Mouse (Mus musculus): ENCODE data around the gene Gjb4.

Gene Gjb4

DNA sequence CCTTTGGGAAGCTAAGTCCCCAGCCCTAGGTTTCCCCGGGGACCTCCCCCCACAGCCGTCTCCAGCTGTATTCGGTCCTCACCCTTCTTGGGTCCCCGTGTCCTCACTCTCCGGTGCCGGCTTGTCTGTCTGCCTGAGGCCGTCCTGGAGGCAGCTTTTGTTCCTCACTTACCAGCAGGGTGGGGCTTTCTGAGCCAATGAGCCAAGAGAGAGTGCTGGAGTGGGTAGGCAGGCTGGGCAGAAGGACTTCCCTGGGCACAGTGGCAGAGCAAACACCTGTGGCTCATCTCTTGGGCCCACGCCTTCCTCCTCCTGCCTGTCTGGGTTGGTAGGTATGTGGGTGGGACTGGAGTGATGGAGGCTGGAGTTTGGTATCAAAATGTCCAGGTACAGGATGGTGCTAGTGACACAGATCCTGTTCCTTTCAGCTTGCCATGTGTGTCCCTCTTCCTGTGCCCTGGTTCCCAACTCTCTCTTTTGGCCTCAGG lies at the start of gene Gjb4:
Gene Gjb4, minus strand, starts transcription at position 131 of the 488 bp plus-strand sequence.
- DNase-seq (ENCODE audit: low read depth, low spot score): no peak

GRCm38 (mm10) chr4:127402614-127403013 lies 48.7 kb upstream of the Gjb4 start:
- peak; percentile 52 for DNase-seq (ENCODE audit: low read depth, low spot score)

DNA sequence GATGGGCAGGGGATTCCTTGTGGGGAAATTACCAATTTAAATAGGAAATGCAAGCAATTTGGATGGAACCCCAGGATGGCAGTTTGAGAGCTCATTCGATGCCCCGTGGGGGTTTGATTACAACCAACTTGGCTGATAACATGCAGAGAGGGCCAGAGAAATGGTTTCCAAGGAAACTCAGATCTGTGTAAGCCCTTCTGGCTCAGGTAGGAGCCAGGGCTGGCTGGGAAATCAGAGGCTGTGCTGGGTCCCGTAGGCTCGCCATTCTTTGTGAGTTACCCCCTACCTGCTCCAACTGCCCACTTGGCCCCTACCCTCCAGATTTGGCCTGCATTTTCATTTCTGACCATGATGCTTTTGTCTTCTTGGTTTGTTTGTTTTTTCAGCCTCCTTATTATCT lies 48.3 kb upstream of the Gjb4 start:
- DNase-seq (ENCODE audit: low read depth, low spot score): no peak

DNA sequence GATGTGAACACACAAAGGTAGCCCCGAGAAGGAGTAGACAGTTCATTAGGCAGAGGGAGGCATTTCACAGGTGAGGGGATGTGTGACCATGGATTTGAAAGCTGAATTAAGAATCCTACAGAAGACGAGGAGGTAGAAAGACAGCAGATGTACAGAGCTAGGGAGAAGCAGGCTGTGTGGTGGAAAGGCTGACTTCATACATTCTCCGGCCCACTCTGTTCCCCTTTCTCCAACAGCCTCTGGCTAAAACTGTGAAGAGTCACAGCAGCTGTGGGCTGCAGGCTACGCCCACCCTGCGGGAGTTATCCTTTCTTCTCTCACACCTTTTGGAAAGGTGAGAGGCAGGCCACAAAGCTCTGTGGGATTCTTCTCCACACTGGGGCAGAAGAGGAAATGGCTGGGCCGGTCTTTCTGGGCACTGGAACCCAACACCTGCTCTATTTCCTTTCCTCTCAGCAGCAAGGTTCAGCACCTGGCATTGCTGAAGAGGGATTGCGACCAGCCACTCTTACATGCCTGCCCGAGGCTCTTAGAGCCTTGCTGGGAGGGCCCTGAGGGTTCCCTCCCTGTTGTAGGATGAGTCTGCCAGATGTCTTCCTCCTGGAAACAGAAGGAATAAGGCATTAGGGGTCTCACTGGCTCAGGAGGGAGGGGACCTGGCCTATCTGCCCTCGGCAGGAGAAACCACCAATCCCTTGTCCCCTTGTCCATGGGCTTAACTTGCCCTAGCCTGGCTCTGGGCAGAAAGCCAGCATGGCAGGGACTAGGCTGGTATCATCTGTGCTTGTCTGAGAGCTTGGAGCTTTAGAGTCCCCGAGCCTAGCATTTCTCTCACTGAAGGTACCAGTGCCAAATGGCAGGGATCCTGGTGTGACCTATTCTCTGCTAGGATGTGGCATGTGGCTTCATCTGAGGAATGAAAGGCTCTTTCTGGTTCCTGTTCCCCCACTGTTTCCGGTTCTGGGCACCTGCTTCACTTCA lies 46.6 kb upstream of the Gjb4 start:
- peak; percentile 41 for DNase-seq (ENCODE audit: low read depth, low spot score)

DNA sequence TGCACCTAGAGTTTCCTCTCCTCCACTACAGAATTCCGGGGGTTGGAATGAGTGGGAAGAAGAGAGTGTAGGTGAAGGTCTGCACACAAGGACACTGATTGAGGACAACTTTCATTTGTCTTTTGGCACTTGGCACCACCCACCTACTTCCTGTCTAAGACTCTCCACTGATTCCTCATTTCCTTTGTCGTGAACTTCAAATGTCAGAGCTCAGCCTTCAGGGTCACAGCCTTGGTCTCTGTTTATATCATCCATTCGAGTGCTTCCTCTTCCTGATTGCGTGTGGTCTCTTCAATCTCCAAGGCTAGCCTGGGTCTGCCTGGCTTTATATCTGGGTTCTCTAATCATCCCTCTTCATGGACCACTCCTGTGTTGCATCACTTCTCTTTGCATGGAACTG lies 41.7 kb upstream of the Gjb4 start:
- no peak for DNase-seq (ENCODE audit: low read depth, low spot score)

- no peak for DNase-seq (ENCODE audit: low read depth, low spot score)
These were observed 35.8 kb upstream of the Gjb4 start for GRCm38 (mm10) chr4:127389645-127390044.

DNA sequence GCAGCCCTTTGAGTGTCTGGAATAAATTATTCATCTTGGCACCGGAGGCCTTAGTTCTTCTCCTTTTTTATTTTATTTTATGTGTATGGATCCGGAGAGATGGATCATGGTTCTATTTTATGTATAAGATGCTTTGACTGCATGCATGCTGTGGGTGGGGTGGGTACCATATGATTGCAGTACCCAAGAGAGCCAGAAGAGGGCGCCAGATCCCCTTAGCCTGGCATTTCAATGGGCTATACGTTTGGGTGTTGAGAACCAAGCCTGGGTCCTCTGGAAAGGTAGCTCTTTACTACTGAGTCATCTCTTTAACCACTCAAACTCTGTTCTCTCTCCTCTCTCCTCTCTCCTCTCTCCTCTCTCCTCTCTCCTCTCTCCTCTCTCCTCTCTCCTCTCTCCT lies 23.5 kb upstream of the Gjb4 start:
- peak; percentile 60 for DNase-seq (ENCODE audit: low read depth, low spot score)

GRCm38 (mm10) chr4:127375541-127376177 lies 21.8 kb upstream of the Gjb4 start:
- no peak for DNase-seq (ENCODE audit: low read depth, low spot score)

DNA sequence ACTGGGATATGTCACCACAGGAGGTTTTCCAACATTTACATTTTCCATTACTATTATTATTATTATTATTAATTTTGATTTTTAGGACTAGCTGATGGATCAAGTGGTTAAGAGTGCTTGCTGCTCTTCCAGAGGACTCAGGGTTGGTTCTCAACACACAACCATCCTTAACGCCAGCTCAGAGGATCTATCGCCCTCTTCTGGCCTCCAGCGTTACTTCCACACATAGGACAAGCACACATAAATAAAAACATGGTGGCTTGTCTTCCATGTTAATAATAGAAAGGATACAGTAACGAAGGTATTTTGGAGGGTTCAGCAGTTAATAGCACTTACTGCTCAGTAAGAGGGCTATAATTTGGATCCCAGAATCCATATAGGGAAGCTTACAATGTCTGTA lies 20.8 kb upstream of the Gjb4 start:
- DNase-seq (ENCODE audit: low read depth, low spot score): peak; percentile 67

DNA sequence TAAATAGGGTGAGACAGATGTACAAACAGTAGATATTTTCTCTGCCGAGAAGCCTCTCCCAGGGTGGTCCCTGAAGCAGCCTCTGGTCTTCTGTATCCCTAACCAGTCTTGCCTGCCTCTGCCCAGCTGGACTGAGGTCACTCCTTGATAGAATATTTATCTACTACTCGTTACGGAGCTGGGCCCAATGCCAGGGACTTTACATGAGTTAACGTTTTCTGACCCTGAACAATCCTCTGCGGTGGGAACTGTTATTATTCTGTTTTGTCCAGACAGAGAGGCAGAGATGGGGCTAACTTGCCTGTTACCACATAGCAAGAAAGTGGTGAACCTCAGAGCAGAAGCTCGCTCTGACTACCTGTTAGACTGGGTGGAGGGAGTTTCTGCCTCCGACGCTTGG lies 19.6 kb upstream of the Gjb4 start:
- DNase-seq (ENCODE audit: low read depth, low spot score): no peak

DNA sequence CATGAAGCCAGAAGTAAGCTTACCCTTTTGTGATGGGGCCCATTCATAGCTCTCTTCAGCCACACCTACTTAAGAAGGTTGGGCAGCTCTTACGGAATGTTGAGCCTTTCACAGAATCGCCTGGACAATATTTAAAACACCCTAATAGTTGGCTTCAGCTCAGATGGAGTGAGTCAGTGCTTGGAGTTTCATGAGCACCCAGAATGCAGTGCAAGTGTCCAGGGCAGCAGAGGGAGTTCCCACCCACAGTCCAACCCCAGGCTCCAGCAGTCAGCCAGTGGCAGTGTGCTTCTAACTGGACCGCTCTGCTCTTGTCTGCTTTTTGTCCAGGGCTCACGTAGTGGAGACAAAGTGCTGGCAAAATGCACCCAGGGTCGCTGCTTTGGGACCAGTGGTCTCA lies 17.7 kb upstream of the Gjb4 start:
- peak; percentile 30 for DNase-seq (ENCODE audit: low read depth, low spot score)

- DNase-seq (ENCODE audit: low read depth, low spot score): peak; percentile 84
These were observed 16.6 kb upstream of the Gjb4 start for GRCm38 (mm10) chr4:127370447-127370846.

GRCm38 (mm10) chr4:127368379-127368973 lies 14.6 kb upstream of the Gjb4 start:
- DNase-seq (ENCODE audit: low read depth, low spot score): peak; percentile 80

GRCm38 (mm10) chr4:127365834-127366233 lies 12.0 kb upstream of the Gjb4 start:
- no peak for DNase-seq (ENCODE audit: low read depth, low spot score)

DNA sequence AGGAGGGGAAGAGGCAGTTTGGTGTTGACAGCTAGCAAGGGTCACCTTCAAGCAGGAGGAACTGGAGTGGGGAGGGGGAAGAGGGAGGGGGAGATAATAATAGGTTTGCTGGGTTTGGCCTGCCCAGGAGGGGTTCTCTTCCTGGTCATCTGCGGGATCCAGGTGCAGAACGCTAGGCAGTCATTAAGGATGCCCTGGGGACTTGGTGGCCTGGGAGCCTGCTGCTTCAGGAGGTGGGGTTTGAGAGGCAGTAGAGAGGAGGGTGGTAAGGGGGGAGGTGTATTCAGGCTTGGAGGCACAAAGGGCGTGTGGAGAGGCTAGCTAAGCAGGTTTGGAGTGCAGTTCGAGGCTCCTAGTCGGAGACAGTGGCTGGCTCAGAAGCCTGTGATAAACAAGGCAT lies 11.6 kb upstream of the Gjb4 start:
- DNase-seq (ENCODE audit: low read depth, low spot score): peak; percentile 77

DNA sequence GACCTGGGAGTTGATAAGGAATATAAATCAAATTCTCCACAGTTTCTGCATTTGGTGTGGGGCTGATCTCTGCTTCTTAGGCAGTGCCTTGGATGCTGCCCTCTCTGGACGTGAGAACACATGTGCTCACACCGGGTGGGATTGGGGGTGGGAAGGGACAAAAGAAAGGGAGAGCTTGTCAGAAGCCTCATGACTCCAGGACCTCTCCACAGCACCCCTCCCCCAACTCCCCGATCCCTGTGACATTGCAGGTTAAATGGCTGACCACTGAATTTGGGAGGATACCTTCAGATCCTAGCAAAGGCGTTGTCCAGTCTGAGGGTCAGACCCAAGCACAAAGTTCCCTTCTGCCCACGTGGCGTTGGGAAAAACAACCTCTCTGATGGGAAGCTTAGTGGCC lies 10.6 kb upstream of the Gjb4 start:
- DNase-seq (ENCODE audit: low read depth, low spot score): peak; percentile 57

DNA sequence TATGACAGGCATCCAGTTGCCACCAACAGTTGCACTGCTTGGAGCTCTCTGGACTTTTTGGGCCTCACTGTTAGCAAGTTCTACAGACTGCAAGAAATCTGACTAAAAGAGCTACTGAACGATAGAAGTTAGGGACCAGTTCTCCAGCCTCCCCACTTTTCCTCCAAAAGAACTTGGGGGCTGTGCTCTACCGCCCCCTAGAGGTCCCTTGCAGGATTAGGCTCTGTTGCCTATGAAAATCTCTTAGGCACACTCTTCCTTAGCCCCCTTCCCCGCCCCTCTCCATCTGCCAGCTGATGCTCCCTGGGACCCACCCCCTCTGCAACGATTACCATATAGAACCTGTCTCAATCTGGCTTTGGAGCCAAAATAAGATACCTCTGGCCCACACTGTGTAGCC lies 9.4 kb upstream of the Gjb4 start:
- peak; percentile 87 for DNase-seq (ENCODE audit: low read depth, low spot score)

GRCm38 (mm10) chr4:127362520-127362919 lies 8.6 kb upstream of the Gjb4 start:
- DNase-seq (ENCODE audit: low read depth, low spot score): no peak

DNA sequence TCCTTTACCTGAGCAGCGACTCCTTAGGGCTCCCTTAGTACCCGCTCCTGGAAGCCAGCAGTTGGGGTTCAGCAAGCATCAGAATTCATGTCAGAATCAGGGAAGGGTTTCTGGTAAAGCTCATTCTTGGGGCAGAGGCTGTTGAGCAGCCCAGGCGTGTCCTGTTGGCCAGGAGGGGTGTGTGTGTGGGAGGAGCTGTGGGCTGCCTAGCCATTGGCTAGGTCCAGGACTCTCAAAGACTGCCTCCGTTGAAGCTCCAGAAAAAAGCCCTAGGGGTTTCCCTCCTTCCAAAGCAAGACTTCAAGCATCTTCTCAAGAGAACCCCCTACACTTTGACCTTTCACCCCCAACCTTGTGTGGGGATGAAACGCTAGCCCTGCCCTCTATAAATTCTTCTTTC lies 4.1 kb upstream of the Gjb4 start, which contains the start of gene Gjb5:
Gene Gjb5, minus strand, starts transcription at position 164 of the 400 bp plus-strand sequence.
- DNase-seq (ENCODE audit: low read depth, low spot score): peak; percentile 85

GRCm38 (mm10) chr4:127354506-127355485 lies 915 bp upstream of the Gjb4 start:
- no peak for DNase-seq (ENCODE audit: low read depth, low spot score)

- DNase-seq (ENCODE audit: low read depth, low spot score): peak; percentile 57
These were observed 1.3 kb downstream of the Gjb4 start for GRCm38 (mm10) chr4:127352594-127352993.

All from R1 (cell line).